Mouse (Mus musculus) kidney, embryonic 14.5 days (tissue): ENCODE results near the gene Myl7. TPM values are rescaled to one million over a fixed set of nuclear protein-coding genes. Genes with fewer than 3 reads are reported as not detected.

ENCODE experiments used
- ATAC-seq: fragments of 200-750 bp; cut with Nextera tagmentation; 2 replicates; pipeline ENCODE4 v1.8.0; 2017; ENCODE audit warnings: moderate number of reproducible peaks, mild to moderate bottlenecking, moderate TSS enrichment, moderate library complexity; ENCODE audit not compliant: low FRiP score, low TSS enrichment
- H3K27ac ChIP-seq: fragments of 300-500 bp; sonication (generic); 2 replicates; pipeline ENCODE4 v1.5.1; 2014; ENCODE audit warnings: low read depth, mild to moderate bottlenecking, low read length, moderate library complexity, mixed read lengths
- H3K27me3 ChIP-seq: fragments of 300-500 bp; sonication (generic); 2 replicates; pipeline ENCODE4 v1.6.1; 2014; ENCODE audit warnings: mild to moderate bottlenecking, low read length; ENCODE audit not compliant: control insufficient read depth, insufficient read depth
- H3K36me3 ChIP-seq: fragments of 300-500 bp; sonication (generic); 2 replicates; pipeline ENCODE4 v1.6.1; 2014; ENCODE audit warnings: low read length, mixed read lengths; ENCODE audit not compliant: control insufficient read depth, insufficient read depth
- H3K4me1 ChIP-seq: fragments of 300-500 bp; sonication (generic); 2 replicates; pipeline ENCODE4 v1.6.1; 2014; ENCODE audit warnings: low read length, mixed read lengths; ENCODE audit not compliant: control insufficient read depth, insufficient read depth
- H3K4me2 ChIP-seq: fragments of 300-500 bp; sonication (generic); replicated peaks from 2 replicates; pipeline ENCODE4 v1.6.1; 2014; ENCODE audit warnings: low read depth, mild to moderate bottlenecking, low read length
- H3K4me3 ChIP-seq: fragments of 300-500 bp; sonication (generic); 2 replicates; pipeline ENCODE4 v1.5.1; 2014; ENCODE audit warnings: mild to moderate bottlenecking, low read length
- H3K9ac ChIP-seq: fragments of 300-500 bp; sonication (generic); 2 replicates; pipeline ENCODE4 v1.6.1; 2014; ENCODE audit warnings: low read depth, mild to moderate bottlenecking, low read length, moderate library complexity
- H3K9me3 ChIP-seq: fragments of 300-500 bp; sonication (generic); 2 replicates; pipeline ENCODE4 v1.6.1; 2016; ENCODE audit warnings: low read length; ENCODE audit not compliant: control insufficient read depth
- WGBS: fragments of 180-500 bp; shearing (Covaris S2); extraction: QIAGEN DNeasy Blood & Tissue Kit; methylation state at CpG from one replicate; pipeline ENCODE4 v1.1.7; 2014; 5-methylcytosine and 5-hydroxymethylcytosine counted together
- polyA plus RNA-seq: library from polyadenylated mRNA; unstranded; fragments of >200 nt; fragmentation: Nextera tagmentation; extraction: Ambion mirVana; gene quantifications from 2 replicates; pipeline ENCODE4 v1.2.1, GENCODE M21; 2014

Myl7 gene
- polyA plus RNA-seq, 1 experiment from 2014 or later: 1.5 TPM

DNA sequence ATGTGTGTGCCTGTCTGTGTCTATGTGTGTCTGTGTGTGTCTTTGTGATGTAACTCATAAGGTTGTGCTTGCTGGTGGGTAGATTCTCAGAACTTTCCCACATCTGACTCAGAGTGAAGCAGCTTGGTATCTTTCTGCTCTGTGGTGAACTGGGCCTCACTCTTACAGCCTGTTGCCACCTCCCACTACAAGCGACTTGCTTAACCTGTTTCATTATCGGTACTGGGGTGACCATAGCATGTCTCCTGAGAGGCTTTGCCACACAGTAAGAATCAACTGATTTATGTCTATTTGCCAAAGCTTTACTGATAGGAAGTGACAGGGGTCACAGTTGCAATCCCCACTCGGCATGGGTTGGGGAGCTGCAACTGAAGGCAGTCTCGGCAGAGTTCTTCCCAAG is 10.1 kb upstream of the Myl7 start:
- no peaks in the 10 kb centered on the region for H3K4me1 ChIP-seq
- H3K4me2 ChIP-seq: no peak overlapping the region
- H3K27ac ChIP-seq: no peak overlapping the region
- H3K9ac ChIP-seq: no peak overlapping the region
- H3K9me3 ChIP-seq: no peaks in the 10 kb centered on the region
- ATAC-seq: no peak
- 76% methylated on average over 4 of the region's 4 CpGs for WGBS
- H3K4me3 ChIP-seq: no peak overlapping the region
- no peaks in the 10 kb centered on the region for H3K27me3 ChIP-seq
- H3K36me3 ChIP-seq: no peaks in the 10 kb centered on the region

DNA sequence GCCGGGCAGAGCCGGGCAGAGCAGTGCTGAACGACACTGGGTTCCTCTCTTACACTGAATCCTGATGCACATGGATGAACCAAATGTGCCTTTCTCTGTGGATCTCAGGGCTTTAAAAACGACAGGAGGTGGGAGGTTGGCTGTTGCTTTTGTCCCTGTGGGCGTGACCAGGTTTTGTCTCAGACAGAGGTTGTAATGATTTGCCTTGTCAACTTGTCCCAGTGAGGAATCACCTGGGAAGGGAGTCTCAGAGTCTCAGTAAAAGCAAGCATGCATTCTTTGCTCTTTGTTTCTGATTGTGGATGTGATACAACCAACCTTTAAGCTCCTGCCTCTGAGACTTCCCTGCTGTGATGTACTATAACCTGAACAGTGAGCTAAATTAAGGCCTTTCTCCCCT is 8.5 kb upstream of the Myl7 start:
- Histone ChIP-seq H3K4me1 (0 out of 2 replicates have a peak, but pooled peaks cover 5% of the 10 kb centered on the region), H3K27me3 (0 out of 2 replicates have a peak, but pooled peaks cover 3% of the 10 kb centered on the region), H3K4me3 (no peak overlapping the region), H3K36me3 (no peaks in the 10 kb centered on the region), H3K9ac (no peak overlapping the region), H3K27ac (no peak overlapping the region), H3K4me2 (no peak overlapping the region), H3K9me3 (no peaks in the 10 kb centered on the region)
- no peak for ATAC-seq
- 46% methylated on average over 5 of the region's 5 CpGs for WGBS

DNA sequence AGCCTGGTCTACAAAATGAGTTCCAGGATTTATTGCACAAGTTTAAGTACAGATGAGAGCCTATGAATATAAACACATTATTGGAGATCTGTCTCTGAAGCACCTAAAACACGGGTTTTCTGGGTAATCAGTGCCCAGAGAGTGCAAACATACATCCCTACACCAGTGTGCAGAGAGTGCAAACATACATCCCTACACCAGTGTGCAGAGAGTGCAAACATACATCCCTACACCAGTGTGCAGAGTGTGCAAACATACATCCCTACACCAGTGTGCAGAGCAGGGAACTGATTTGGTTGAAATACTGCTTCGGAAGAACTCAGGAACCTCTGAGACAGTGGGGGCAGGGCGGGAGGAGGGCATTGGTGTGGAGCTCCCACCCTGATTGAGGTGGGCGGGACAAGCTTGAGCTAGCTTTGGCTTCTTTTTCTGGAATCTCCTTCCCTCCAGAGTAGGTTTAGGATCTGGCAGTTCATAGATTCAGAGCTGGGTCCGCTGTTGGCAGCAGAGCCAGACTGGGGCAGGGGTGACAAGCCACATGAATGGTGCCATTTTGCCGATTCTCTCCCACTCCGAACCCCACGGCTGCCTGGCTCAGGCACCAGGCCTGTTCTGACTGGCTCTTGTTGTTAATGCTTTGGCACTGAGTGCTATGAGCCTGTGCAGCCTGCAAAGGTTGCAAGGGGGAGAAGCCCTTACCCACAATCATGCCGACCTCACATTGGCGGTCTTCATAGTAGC is 7.4 kb upstream of the Myl7 start:
- ATAC-seq: no peak
- H3K4me3 ChIP-seq: no peak overlapping the region
- H3K4me1 ChIP-seq: peaks cover 14% of the 10 kb centered on the region; the same call in 1 of the 2 replicates
- no peaks in the 10 kb centered on the region for H3K9me3 ChIP-seq
- 88% methylated on average over 10 of the region's 10 CpGs for WGBS
- H3K27ac ChIP-seq: no peak overlapping the region
- H3K9ac ChIP-seq: no peak overlapping the region
- no peaks in the 10 kb centered on the region for H3K36me3 ChIP-seq
- H3K4me2 ChIP-seq: no peak overlapping the region
- H3K27me3 ChIP-seq: 0 out of 2 replicates have a peak, but pooled peaks cover 7% of the 10 kb centered on the region

DNA sequence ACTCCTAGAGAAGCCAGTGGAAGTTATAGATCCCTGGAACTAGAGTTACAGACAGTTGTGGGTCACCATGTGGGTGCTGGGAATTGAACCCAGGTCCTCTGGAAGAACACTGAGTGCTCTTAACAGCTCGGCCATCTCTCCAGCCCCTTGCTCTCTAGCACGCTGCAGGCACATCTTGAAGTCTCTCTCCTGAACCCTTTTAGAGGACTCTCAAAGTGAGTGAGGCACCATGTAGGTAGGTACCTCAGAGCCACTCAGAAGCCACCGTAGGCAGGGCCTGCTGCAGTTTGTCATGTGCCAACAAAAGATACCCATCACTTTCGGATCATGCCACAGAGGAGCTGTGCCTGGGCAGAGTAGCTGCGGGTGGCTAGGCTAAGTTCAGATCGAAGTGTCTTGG is 6.3 kb upstream of the Myl7 start:
- Histone ChIP-seq H3K4me3 (no peak overlapping the region), H3K27ac (no peak overlapping the region), H3K9me3 (no peaks in the 10 kb centered on the region), H3K9ac (no peak overlapping the region), H3K27me3 (0 out of 2 replicates have a peak, but pooled peaks cover 10% of the 10 kb centered on the region), H3K4me2 (no peak overlapping the region), H3K36me3 (no peaks in the 10 kb centered on the region), H3K4me1 (peaks cover 14% of the 10 kb centered on the region; the same call in 1 of the 2 replicates)
- no peak for ATAC-seq
- 93% methylated on average over 6 of the region's 6 CpGs for WGBS

DNA sequence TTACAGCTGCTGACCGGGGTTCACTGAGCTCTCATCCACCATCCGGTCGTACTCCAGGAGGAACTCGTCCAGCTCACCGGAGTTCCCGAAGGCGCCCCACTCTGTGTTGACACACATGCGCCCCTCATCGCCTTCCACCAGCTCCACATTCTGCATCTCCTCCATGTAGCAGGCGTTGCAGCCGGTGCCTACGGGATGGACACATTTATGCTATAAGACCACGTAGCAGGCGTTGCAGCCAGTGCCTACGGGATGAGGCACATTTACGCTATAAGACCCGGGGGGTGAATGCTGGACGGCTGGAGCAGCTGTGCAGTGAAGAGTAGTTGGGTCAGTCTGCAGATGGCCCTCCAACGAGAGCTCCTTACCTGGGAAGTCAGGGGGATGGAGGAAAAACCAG is 5.8 kb upstream of the Myl7 start:
- WGBS: 79% methylated on average over 19 of the region's 19 CpGs
- no peak overlapping the region for H3K9ac ChIP-seq
- H3K27me3 ChIP-seq: 0 out of 2 replicates have a peak, but pooled peaks cover 10% of the 10 kb centered on the region
- no peaks in the 10 kb centered on the region for H3K36me3 ChIP-seq
- no peaks in the 10 kb centered on the region for H3K9me3 ChIP-seq
- no peak overlapping the region for H3K27ac ChIP-seq
- H3K4me1 ChIP-seq: peaks cover 14% of the 10 kb centered on the region; the same call in 1 of the 2 replicates
- no peak for ATAC-seq
- H3K4me3 ChIP-seq: no peak overlapping the region
- no peak overlapping the region for H3K4me2 ChIP-seq

DNA sequence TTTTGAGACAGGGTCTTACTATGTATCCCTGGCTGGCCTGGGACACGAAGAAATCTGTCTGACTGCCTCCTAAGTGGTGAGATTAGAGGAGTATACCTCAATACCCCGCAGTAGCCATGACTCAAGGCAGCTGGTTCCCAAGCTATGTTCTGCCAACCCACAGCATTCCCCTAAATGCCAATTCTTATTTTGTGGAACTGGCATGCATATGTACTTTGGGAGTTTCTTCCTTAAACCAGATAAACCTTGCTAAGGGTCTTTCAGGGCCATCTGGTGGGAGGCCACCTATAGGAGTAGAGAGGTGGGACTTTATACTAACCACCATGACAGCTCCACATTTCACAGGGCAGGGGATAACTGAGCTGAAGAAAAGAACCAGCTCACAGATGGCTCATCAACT is 5.3 kb upstream of the Myl7 start:
- Histone ChIP-seq H3K4me3 (no peak overlapping the region), H3K4me1 (peaks cover 14% of the 10 kb centered on the region; the same call in 1 of the 2 replicates), H3K4me2 (no peak overlapping the region), H3K27me3 (0 out of 2 replicates have a peak, but pooled peaks cover 10% of the 10 kb centered on the region), H3K9me3 (no peaks in the 10 kb centered on the region), H3K36me3 (no peaks in the 10 kb centered on the region), H3K27ac (no peak overlapping the region), H3K9ac (no peak overlapping the region)
- WGBS: 81% methylated on average over 2 of the region's 2 CpGs
- ATAC-seq: no peak

DNA sequence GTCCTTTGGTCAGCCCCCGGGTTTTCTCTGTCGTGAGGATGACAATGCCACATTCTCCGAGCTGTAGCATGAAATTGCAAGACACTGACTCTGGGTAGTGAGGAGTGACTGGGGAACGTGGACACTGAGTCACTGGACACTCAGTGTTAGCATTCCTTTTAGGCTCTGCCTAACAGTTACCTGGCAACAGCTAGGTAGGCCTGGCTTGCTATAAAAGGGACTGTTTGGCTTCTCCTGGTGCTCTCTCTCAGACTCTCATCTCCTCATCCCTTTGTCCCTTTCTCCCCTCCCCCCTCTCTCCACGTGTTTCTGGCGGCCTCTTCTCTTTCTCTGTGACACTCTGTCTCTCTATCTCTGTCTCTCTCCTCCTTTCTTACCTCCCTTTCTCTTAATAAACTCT is 3.8 kb upstream of the Myl7 start:
- peak; percentile 29; the same call in 1 of the 2 replicates for ATAC-seq
- Histone ChIP-seq H3K27ac (no peak overlapping the region), H3K9ac (peak overlapping the region; percentile 50), H3K4me2 (peak overlapping the region; percentile 71), H3K9me3 (no peaks in the 10 kb centered on the region), H3K27me3 (0 out of 2 replicates have a peak, but pooled peaks cover 10% of the 10 kb centered on the region), H3K4me1 (peaks cover 23% of the 10 kb centered on the region), H3K4me3 (peak overlapping the region; percentile 37; the same call in 1 of the 2 replicates), H3K36me3 (no peaks in the 10 kb centered on the region)
- 6% methylated on average over 6 of the region's 6 CpGs for WGBS

DNA sequence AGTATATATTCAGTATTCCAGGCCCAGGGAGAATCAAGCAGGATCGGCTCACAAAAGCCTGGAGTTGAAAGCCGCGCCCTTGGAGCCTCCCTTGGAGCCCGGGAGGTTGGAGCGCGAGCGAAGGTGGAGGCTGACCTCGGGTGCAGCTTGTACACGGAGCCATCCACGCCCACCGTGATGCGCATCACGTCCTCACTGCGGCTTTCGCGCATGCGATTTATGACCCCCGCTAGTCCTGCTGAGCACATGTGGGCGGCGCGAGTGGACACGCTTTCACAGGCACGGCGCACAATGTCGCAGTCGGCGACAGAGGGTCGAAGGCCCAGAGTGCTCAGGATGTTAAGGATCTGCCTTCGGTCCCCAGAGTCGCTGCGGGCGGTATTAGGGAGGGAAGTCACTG is 3.4 kb upstream of the Myl7 start:
- H3K9me3 ChIP-seq: no peaks in the 10 kb centered on the region
- peak overlapping the region; percentile 71 for H3K4me2 ChIP-seq
- H3K27me3 ChIP-seq: 0 out of 2 replicates have a peak, but pooled peaks cover 10% of the 10 kb centered on the region
- ATAC-seq: peak; percentile 75
- no peaks in the 10 kb centered on the region for H3K36me3 ChIP-seq
- H3K4me1 ChIP-seq: peaks cover 28% of the 10 kb centered on the region
- H3K4me3 ChIP-seq: peak overlapping the region; percentile 37
- peak overlapping the region; percentile 50 for H3K9ac ChIP-seq
- H3K27ac ChIP-seq: no peak overlapping the region
- under 1% methylated on average over 32 of the region's 32 CpGs for WGBS

DNA sequence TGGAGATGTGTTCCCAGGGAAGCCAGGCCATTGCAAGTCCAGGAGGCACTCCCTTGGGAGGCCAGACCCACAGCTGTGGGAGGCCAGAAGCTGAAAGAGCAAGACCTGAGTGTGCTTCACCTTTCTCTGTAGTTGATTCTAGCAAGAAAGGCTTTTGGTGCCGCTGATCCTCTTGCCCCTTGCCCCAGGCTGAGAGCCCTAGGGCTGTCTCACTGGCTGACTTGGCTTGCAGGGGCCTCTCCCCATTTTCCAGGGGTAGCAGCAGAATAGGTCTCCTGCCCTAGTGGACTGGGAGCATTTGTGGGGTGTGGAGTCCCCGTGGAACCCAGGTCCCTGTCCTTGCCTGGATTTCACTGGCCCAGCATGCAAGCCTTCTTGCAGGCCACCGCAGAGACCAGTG is 2.7 kb upstream of the Myl7 start:
- Histone ChIP-seq H3K9ac (peak overlapping the region; percentile 50; the same call in 1 of the 2 replicates), H3K9me3 (no peaks in the 10 kb centered on the region), H3K27ac (no peak overlapping the region), H3K27me3 (0 out of 2 replicates have a peak, but pooled peaks cover 10% of the 10 kb centered on the region), H3K4me3 (peak overlapping the region; percentile 37), H3K4me1 (peaks cover 28% of the 10 kb centered on the region), H3K36me3 (no peaks in the 10 kb centered on the region), H3K4me2 (peak overlapping the region; percentile 71)
- no peak for ATAC-seq
- WGBS: 26% methylated on average over 3 of the region's 3 CpGs
